Mouse (Mus musculus) lung, adult 2 months (tissue): ENCODE measurements around the gene Arhgef2.

Experiments
- CTCF ChIP-seq: fragments of 200-500 bp; IDR thresholded peaks from 2 replicates; pipeline ENCODE4 v1.5.1; 2011; ENCODE audit warnings: mild to moderate bottlenecking, low read length, control low read depth; ENCODE audit not compliant: insufficient read depth
- POLR2A ChIP-seq: fragments of 200-500 bp; IDR thresholded peaks from 2 replicates; pipeline ENCODE4 v1.6.1; 2011; ENCODE audit warnings: low read depth, mild to moderate bottlenecking, control low read depth, low read length, borderline replicate concordance; ENCODE audit errors: extremely low read depth

DNA sequence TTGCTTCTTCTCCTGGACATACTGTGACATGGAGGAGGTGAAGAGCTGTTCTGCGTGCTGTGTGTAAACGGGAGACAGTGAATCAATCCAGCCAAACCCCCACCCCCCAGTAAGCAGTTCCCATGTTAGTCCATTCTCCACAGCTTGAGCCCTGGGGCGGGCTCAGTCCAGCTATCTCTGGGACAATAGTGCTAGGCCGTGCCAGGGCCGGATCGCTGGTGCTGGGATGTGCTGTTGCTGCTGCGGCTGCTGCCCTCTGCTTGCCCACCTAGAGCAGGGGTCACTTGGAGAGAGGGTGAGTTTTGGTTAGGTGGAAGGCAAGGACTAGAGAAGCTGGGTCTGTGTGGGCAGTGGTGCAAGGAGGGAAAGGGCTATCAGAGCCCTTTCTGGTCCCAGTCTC, 20.6 kb downstream of the Arhgef2 start:
- no peak for TF ChIP-seq CTCF
- TF ChIP-seq POLR2A, result no peak
